Mouse (Mus musculus): ENCODE results near the gene H2-K1.
A peak's percentile ranks its signal among the peaks of the same experiment; 100 is the strongest.
"Not testable (repeated sequence)": the region's sequence is repeated elsewhere in the genome, so short reads cannot be mapped to it uniquely, and the experiment has no call there.

H2-K1 gene

GRCm38 (mm10) chr17:33954646-33955554 is 45.2 kb downstream of the H2-K1 start:
- peak in 1 of 2 experiments; percentile 50 for DNase-seq (ENCODE audit: low spot score in 2 of 2)

GRCm38 (mm10) chr17:33953961-33954565 is 46.1 kb downstream of the H2-K1 start:
- DNase-seq (ENCODE audit: low spot score in 2 of 2) = no peak

- DNase-seq (ENCODE audit: low spot score in 2 of 2) = no peak
Measured at GRCm38 (mm10) chr17:33953310-33953709, 46.8 kb downstream of the H2-K1 start.

GRCm38 (mm10) chr17:33952879-33953278 is 47.3 kb downstream of the H2-K1 start:
- no peak for DNase-seq (ENCODE audit: low spot score in 2 of 2)

DNA sequence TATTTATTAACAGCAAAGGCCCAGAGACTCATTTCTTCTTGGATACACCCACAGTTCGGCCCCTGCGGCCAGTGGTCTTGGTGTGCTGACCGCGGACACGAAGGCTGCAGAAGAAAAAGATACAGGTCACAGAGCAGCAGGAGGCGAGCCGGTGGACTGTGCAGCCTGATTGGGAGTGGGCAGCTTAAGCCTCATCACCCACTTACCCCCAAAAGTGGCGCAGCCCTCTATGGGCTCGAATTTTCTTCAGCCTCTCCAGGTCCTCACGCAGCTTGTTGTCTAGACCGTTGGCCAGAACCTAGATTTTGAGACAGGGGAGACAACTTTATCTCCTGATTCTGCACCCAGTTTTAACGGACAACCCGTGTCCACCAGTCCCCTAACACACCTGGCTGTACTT is 48.1 kb downstream of the H2-K1 start:
- not testable (repeated sequence) for DNase-seq (ENCODE audit: low spot score in 2 of 2)

DNA sequence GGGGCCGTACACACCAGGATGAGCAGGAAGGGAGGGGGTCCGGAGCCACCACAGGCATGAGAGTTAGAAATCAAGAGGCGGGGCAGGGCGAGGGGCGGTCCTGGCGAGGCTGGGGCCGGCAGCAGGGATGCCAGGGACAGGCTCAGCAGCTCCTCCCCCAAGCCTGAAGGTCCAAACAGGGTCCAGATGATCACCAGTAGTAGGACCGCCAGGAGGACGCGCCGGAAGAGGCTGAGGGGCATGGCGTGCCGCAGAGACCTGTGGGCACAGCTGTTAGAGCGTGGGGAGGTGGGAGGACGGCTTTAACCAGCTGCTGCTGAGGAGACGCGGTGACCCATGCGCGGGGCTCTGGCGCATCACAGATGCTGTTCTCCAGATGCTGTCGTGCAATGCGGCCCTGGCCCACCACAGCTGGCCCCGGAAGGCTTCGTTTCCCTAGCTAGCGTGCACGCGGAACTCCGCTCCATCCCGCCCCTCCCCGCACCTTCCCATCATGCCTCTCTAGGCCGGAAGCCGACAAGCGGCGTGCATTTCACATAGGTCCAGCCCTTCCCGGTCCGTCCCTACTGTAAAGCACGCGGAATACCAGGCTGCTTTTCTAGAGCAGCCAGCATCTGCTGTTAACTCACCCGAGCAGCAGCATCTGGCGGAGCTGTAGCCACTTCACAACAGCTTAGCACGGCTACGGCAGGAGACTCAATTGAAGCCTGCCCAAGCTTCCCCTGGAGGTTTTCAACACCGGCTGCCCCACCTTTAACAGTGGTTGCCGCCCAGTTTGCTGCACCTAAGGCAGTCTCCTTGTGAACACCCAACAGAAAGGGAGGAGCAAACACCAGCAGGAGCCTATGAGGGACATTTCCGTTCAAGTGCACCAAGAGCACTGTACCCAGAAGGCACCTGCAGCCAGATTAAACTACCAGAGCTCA is 48.9 kb downstream of the H2-K1 start, which contains the start of gene B3galt4:
Gene B3galt4, minus strand, starts transcription at position 468 of the 926 bp plus-strand sequence.
- DNase-seq (ENCODE audit: low spot score in 2 of 2) = peak; percentile 59 to 72

DNA sequence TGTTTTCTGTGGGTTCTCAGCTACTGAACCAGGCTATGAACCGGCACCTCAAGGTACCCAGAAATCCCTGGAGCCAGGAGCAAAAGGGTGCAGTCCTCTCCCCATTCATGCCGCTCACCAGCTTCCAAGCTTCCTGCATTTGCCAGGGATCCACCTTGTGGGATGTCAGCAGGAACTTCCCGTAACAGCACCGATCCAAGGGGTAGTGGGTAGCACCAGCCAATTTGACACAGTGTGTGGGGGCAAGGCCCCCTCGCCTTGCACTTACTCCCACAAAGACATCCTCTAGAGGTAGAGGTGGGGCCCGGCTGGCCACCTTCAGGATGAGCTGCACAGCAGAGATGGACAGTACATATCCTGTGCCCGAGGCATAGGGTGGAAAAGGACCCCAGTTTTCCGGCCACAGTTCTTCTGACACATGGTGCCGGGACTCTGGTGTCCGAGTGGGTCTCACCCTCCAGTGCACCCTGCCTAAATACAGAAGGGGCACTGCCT is 50.0 kb downstream of the H2-K1 start:
- DNase-seq (ENCODE audit: low spot score in 2 of 2) = no peak

GRCm38 (mm10) chr17:33948905-33949537 is 51.1 kb downstream of the H2-K1 start:
- no peak for DNase-seq (ENCODE audit: low spot score in 2 of 2)

DNA sequence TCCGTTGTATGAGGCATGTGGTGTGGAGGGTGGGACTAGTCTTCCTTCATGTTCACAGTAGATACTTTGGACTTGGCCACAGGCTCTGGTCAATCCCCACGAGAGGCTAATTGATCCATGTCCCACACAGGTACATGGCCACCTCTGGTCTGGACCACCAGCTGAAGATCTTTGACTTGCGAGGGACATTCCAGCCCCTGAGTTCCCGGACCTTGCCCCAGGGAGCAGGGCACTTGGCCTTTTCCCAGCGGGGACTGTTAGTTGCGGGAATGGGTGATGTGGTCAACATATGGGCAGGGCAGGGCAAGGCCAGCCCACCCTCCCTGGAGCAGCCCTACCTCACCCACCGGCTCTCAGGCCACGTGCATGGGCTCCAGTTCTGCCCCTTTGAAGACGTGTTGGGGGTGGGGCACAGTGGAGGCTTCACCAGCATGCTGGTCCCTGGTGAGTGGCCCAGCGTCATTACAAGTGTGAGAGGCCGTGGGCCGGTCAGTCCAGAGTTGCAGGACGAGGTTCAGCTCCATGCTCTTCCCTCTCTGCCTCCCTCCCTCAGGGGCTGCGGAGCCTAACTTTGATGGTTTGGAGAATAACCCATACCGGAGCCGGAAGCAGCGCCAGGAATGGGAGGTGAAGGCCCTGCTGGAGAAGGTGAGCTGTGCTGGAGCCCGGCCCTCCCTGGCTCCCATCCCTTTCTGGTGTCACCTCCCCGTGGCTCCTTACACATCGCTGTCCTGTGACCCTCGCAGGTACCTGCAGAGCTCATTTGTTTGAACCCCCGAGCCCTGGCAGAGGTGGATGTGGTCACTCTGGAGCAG is 51.9 kb downstream of the H2-K1 start:
- DNase-seq (ENCODE audit: low spot score in 2 of 2) = no peak

- DNase-seq (ENCODE audit: low spot score in 2 of 2) = no peak
Measured at GRCm38 (mm10) chr17:33947430-33948089, 52.6 kb downstream of the H2-K1 start.

Data from frontal cortex, postnatal 14 days (tissue).